Mouse (Mus musculus) brain, embryonic 14.5 days (tissue): ENCODE measurements at regions not wholly inside any gene's neighbourhood (a gene's known extent, or its start where the extent isn't known, plus 50 kb on each side); places are given as distances from the start of the nearest gene placed in this dataset.

Experiments used
- CTCF ChIP-seq: fragments of 200-500 bp; IDR thresholded peaks from 2 replicates; pipeline ENCODE4 v1.5.1; 2012; ENCODE audit warnings: inconsistent platforms, mild to moderate bottlenecking, moderate library complexity, borderline replicate concordance; ENCODE audit not compliant: insufficient read depth, insufficient read length; ENCODE audit errors: extremely low read depth
- POLR2A ChIP-seq: fragments of 200-500 bp; IDR thresholded peaks from 2 replicates; pipeline ENCODE4 v1.6.1; 2012; ENCODE audit warnings: mild to moderate bottlenecking, inconsistent platforms, borderline replicate concordance; ENCODE audit not compliant: poor library complexity, insufficient read depth, insufficient read length, severe bottlenecking; ENCODE audit errors: extremely low read depth

GRCm38 (mm10) chr14:98882586-98882985, 111.5 kb downstream of the Rpl36a-ps1 start:
- no peak for TF ChIP-seq CTCF
- TF ChIP-seq POLR2A, result no peak
